Mouse (Mus musculus) urinary bladder, postnatal 4 days (tissue): ENCODE results near the gene Shoc2.
"Not testable (repeated sequence)": the region's sequence is repeated elsewhere in the genome, so short reads cannot be mapped to it uniquely, and the experiment has no call there.

Source experiments
- DNase-seq, 2 experiments: peaks; one replicate each; pipeline ENCODE4 v3.0.0; 2021 to 2022; ENCODE audit warnings: low spot score in 2 of 2

Shoc2 gene

GRCm38 (mm10) chr19:53933050-53933449, 11.1 kb upstream of the Shoc2 start:
- no peak for DNase-seq

GRCm38 (mm10) chr19:53934046-53934445, 10.1 kb upstream of the Shoc2 start:
- DNase-seq, result no peak

GRCm38 (mm10) chr19:53939467-53939866, 4.6 kb upstream of the Shoc2 start:
- DNase-seq, result no peak

GRCm38 (mm10) chr19:53941139-53941538, 3.0 kb upstream of the Shoc2 start:
- no peak for DNase-seq

- no peak for DNase-seq
Observed at GRCm38 (mm10) chr19:53942342-53942741, 1.8 kb upstream of the Shoc2 start.

GRCm38 (mm10) chr19:53944786-53945169, 672 bp downstream of the Shoc2 start:
- no peak for DNase-seq

GRCm38 (mm10) chr19:53945171-53946042, 1.3 kb downstream of the Shoc2 start:
- DNase-seq, result peak; percentile 35 to 61

- DNase-seq, result no peak
Observed at GRCm38 (mm10) chr19:53957513-53957912, 13.4 kb downstream of the Shoc2 start.

- no peak for DNase-seq
Observed at GRCm38 (mm10) chr19:53962511-53962910, 18.4 kb downstream of the Shoc2 start.

GRCm38 (mm10) chr19:53964347-53964746, 20.2 kb downstream of the Shoc2 start:
- not testable (repeated sequence) for DNase-seq

GRCm38 (mm10) chr19:53964910-53965633, 21.0 kb downstream of the Shoc2 start:
- no peak for DNase-seq

- DNase-seq, result no peak
Observed at GRCm38 (mm10) chr19:53969226-53969625, 25.1 kb downstream of the Shoc2 start.

GRCm38 (mm10) chr19:53971938-53972337, 27.8 kb downstream of the Shoc2 start:
- DNase-seq, result no peak

- DNase-seq, result no peak
Observed at GRCm38 (mm10) chr19:53973656-53974055, 29.6 kb downstream of the Shoc2 start.

- DNase-seq, result no peak
Observed at GRCm38 (mm10) chr19:53982041-53982440, 37.9 kb downstream of the Shoc2 start.

GRCm38 (mm10) chr19:53983336-53983735, 39.2 kb downstream of the Shoc2 start:
- DNase-seq, result no peak

- no peak for DNase-seq
Observed at GRCm38 (mm10) chr19:53984628-53985027, 40.5 kb downstream of the Shoc2 start.

- no peak for DNase-seq
Observed at GRCm38 (mm10) chr19:53990538-53990937, 46.4 kb downstream of the Shoc2 start.

- no peak for DNase-seq
Observed at GRCm38 (mm10) chr19:53993860-53994259, 49.8 kb downstream of the Shoc2 start.

- no peak for DNase-seq
Observed at GRCm38 (mm10) chr19:53994276-53994675, 50.2 kb downstream of the Shoc2 start.

GRCm38 (mm10) chr19:54010973-54011372, 66.9 kb downstream of the Shoc2 start:
- no peak for DNase-seq

GRCm38 (mm10) chr19:54014999-54015398, 70.9 kb downstream of the Shoc2 start:
- no peak for DNase-seq

GRCm38 (mm10) chr19:54015503-54015902, 71.4 kb downstream of the Shoc2 start:
- DNase-seq, result no peak
